Mouse (Mus musculus): ENCODE data around the gene Mre11a. TPM values are rescaled to one million over a fixed set of nuclear protein-coding genes. Genes with fewer than 3 reads are reported as not detected.
"Not testable (repeated sequence)": the region's sequence is repeated elsewhere in the genome, so short reads cannot be mapped to it uniquely, and the experiment has no call there.

The Mre11a gene
- polyA plus RNA-seq, 1 experiment from 2014 or later: 9.8 TPM

GRCm38 (mm10) chr9:14872181-14872930, 87.9 kb downstream of the Mre11a start:
- ATAC-seq (ENCODE audit: low FRiP score) (peak; percentile 75), DNase-seq (ENCODE audit: low spot score) (no peak)
- H3K4me1 ChIP-seq (replicated peaks; ENCODE audit: control insufficient read depth, insufficient read depth, low read length): peaks cover 13% of the 10 kb centered on the region
- H3K27me3 ChIP-seq (ENCODE audit: control insufficient read depth, insufficient read depth, low read length): no peaks in the 10 kb centered on the region
- no peak overlapping the region for H3K27ac ChIP-seq
- H3K9ac ChIP-seq: 0 out of 2 replicates have a peak overlapping the region, but pooled peaks have one; percentile 8
- WGBS: 17% methylated on average over 17 of the region's 17 CpGs
- no peaks in the 10 kb centered on the region for H3K36me3 ChIP-seq (replicated peaks; ENCODE audit: control insufficient read depth, insufficient read depth)
- H3K9me3 ChIP-seq (ENCODE audit: control insufficient read depth, low read length): no peaks in the 10 kb centered on the region
- H3K4me2 ChIP-seq (replicated peaks): peak overlapping the region; percentile 21; the same call in 1 of the 2 replicates
- no peak overlapping the region for H3K4me3 ChIP-seq (replicated peaks; ENCODE audit: low read length)

- DNase-seq (ENCODE audit: low spot score) (no peak), ATAC-seq (ENCODE audit: low FRiP score) (no peak)
- Histone ChIP-seq H3K9ac (no peak overlapping the region), H3K4me2 (replicated peaks) (no peak overlapping the region), H3K9me3 (ENCODE audit: control insufficient read depth, low read length) (no peaks in the 10 kb centered on the region), H3K4me3 (replicated peaks; ENCODE audit: low read length) (no peak overlapping the region), H3K4me1 (replicated peaks; ENCODE audit: control insufficient read depth, insufficient read depth, low read length) (peaks cover 13% of the 10 kb centered on the region), H3K36me3 (replicated peaks; ENCODE audit: control insufficient read depth, insufficient read depth) (no peaks in the 10 kb centered on the region), H3K27ac (no peak overlapping the region), H3K27me3 (ENCODE audit: control insufficient read depth, insufficient read depth, low read length) (no peaks in the 10 kb centered on the region)
- 81% methylated on average over 5 of the region's 5 CpGs for WGBS
Measured at GRCm38 (mm10) chr9:14875743-14876507, 91.5 kb downstream of the Mre11a start.

GRCm38 (mm10) chr9:14876566-14876965, 92.1 kb downstream of the Mre11a start:
- H3K9me3 ChIP-seq (ENCODE audit: control insufficient read depth, low read length); DNase-seq (ENCODE audit: low spot score); H3K9ac ChIP-seq; H3K36me3 ChIP-seq (replicated peaks; ENCODE audit: control insufficient read depth, insufficient read depth); H3K27ac ChIP-seq; H3K4me2 ChIP-seq (replicated peaks); ATAC-seq (ENCODE audit: low FRiP score); H3K4me3 ChIP-seq (replicated peaks; ENCODE audit: low read length); H3K27me3 ChIP-seq (ENCODE audit: control insufficient read depth, insufficient read depth, low read length): not testable (repeated sequence)
- WGBS: 38% methylated on average over 8 of the region's 8 CpGs
- H3K4me1 ChIP-seq (replicated peaks; ENCODE audit: control insufficient read depth, insufficient read depth, low read length): peaks cover 13% of the 10 kb centered on the region

GRCm38 (mm10) chr9:14884641-14885040, 100.2 kb downstream of the Mre11a start:
- H3K9ac ChIP-seq: no peak overlapping the region
- DNase-seq (ENCODE audit: low spot score): no peak
- H3K27ac ChIP-seq: no peak overlapping the region
- no peaks in the 10 kb centered on the region for H3K9me3 ChIP-seq (ENCODE audit: control insufficient read depth, low read length)
- no peak overlapping the region for H3K4me3 ChIP-seq (replicated peaks; ENCODE audit: low read length)
- H3K4me1 ChIP-seq (replicated peaks; ENCODE audit: control insufficient read depth, insufficient read depth, low read length): no peaks in the 10 kb centered on the region
- no peak overlapping the region for H3K4me2 ChIP-seq (replicated peaks)
- no peaks in the 10 kb centered on the region for H3K36me3 ChIP-seq (replicated peaks; ENCODE audit: control insufficient read depth, insufficient read depth)
- no peaks in the 10 kb centered on the region for H3K27me3 ChIP-seq (ENCODE audit: control insufficient read depth, insufficient read depth, low read length)
- ATAC-seq (ENCODE audit: low FRiP score): no peak
- 81% methylated on average over 4 of the region's 4 CpGs for WGBS

- no peaks in the 10 kb centered on the region for H3K4me1 ChIP-seq (replicated peaks; ENCODE audit: control insufficient read depth, insufficient read depth, low read length)
- H3K9ac ChIP-seq: no peak overlapping the region
- DNase-seq (ENCODE audit: low spot score) (no peak), ATAC-seq (ENCODE audit: low FRiP score) (no peak)
- H3K27me3 ChIP-seq (ENCODE audit: control insufficient read depth, insufficient read depth, low read length): no peaks in the 10 kb centered on the region
- H3K9me3 ChIP-seq (ENCODE audit: control insufficient read depth, low read length): no peaks in the 10 kb centered on the region
- H3K4me2 ChIP-seq (replicated peaks): no peak overlapping the region
- H3K27ac ChIP-seq: no peak overlapping the region
- no peaks in the 10 kb centered on the region for H3K36me3 ChIP-seq (replicated peaks; ENCODE audit: control insufficient read depth, insufficient read depth)
- no peak overlapping the region for H3K4me3 ChIP-seq (replicated peaks; ENCODE audit: low read length)
Measured at GRCm38 (mm10) chr9:14885151-14885550, 100.7 kb downstream of the Mre11a start.

- Histone ChIP-seq H3K4me2 (replicated peaks) (no peak overlapping the region), H3K27me3 (ENCODE audit: control insufficient read depth, insufficient read depth, low read length) (no peaks in the 10 kb centered on the region), H3K4me3 (replicated peaks; ENCODE audit: low read length) (no peak overlapping the region), H3K36me3 (replicated peaks; ENCODE audit: control insufficient read depth, insufficient read depth) (no peaks in the 10 kb centered on the region), H3K4me1 (replicated peaks; ENCODE audit: control insufficient read depth, insufficient read depth, low read length) (no peaks in the 10 kb centered on the region), H3K9me3 (ENCODE audit: control insufficient read depth, low read length) (no peaks in the 10 kb centered on the region), H3K9ac (no peak overlapping the region), H3K27ac (no peak overlapping the region)
- no peak for ATAC-seq (ENCODE audit: low FRiP score)
- DNase-seq (ENCODE audit: low spot score): no peak
- WGBS: 92% methylated on average over 1 of the region's 1 CpGs
Measured at GRCm38 (mm10) chr9:14885954-14886353, 101.5 kb downstream of the Mre11a start.

Other genes with a start within 250 kb of the Mre11a start
- 10.1 and 10.3 TPM in 2 replicates for gene Amotl1, start 139.6 kb upstream of the Mre11a start, polyA plus RNA-seq (2014; fragmentation: Nextera tagmentation; extraction: Ambion mirVana)
- 0.27 and 0.38 TPM in 2 replicates for gene Piwil4, start 43.9 kb upstream of the Mre11a start, polyA plus RNA-seq (2014; fragmentation: Nextera tagmentation; extraction: Ambion mirVana)
- 2.1 and 2.4 TPM in 2 replicates for gene Fut4, start 32.3 kb upstream of the Mre11a start, polyA plus RNA-seq (2014; fragmentation: Nextera tagmentation; extraction: Ambion mirVana)
- 2.8 and 7.8 TPM in 2 replicates for gene 1700012B09Rik, start 13.6 kb upstream of the Mre11a start, polyA plus RNA-seq (2014; fragmentation: Nextera tagmentation; extraction: Ambion mirVana)
- 25.3 and 27.2 TPM in 2 replicates for gene Ankrd49, start 202 bp downstream of the Mre11a start, polyA plus RNA-seq (2014; fragmentation: Nextera tagmentation; extraction: Ambion mirVana)
- gene Gpr83, start 75.6 kb downstream of the Mre11a start, polyA plus RNA-seq (2014; fragmentation: Nextera tagmentation; extraction: Ambion mirVana): 1.3 and 1.4 TPM in 2 replicates
- not detected in 2 replicates for gene Izumo1r, start 119.3 kb downstream of the Mre11a start, polyA plus RNA-seq (2014; fragmentation: Nextera tagmentation; extraction: Ambion mirVana)

All from hindbrain, embryonic 14.5 days (tissue).